Mouse (Mus musculus) liver, embryonic 11.5 days (tissue): ENCODE data around the gene Ube2o. TPM values are rescaled to one million over a fixed set of nuclear protein-coding genes. Genes with fewer than 3 reads are reported as not detected.
"Not testable (repeated sequence)": the region's sequence is repeated elsewhere in the genome, so short reads cannot be mapped to it uniquely, and the experiment has no call there.

ENCODE experiments used
- ATAC-seq: fragments of 200-750 bp; cut with Nextera tagmentation; replicated peaks from 2 replicates; pipeline ENCODE4 v1.8.0; 2017; ENCODE audit warnings: moderate number of reproducible peaks, mild to moderate bottlenecking, moderate TSS enrichment, moderate library complexity; ENCODE audit not compliant: low FRiP score
- DNase-seq: peaks from one replicate; pipeline ENCODE4 v3.0.0-alpha.2; 2017; ENCODE audit warnings: low spot score
- H3K27ac ChIP-seq: fragments of 300-500 bp; sonication (generic); 2 replicates; pipeline ENCODE4 v1.5.1; 2014; ENCODE audit warnings: mild to moderate bottlenecking, low read depth, low read length, control low read depth
- H3K27me3 ChIP-seq: fragments of 300-500 bp; sonication (generic); replicated peaks from 2 replicates; pipeline ENCODE4 v1.6.1; 2014; ENCODE audit warnings: low read length, mixed read lengths; ENCODE audit not compliant: control insufficient read depth, insufficient read depth
- H3K36me3 ChIP-seq: fragments of 300-500 bp; sonication (generic); 2 replicates; pipeline ENCODE4 v1.6.1; 2014; ENCODE audit warnings: mild to moderate bottlenecking, low read length, moderate library complexity, mixed read lengths; ENCODE audit not compliant: control insufficient read depth, insufficient read depth
- H3K4me1 ChIP-seq: fragments of 300-500 bp; sonication (generic); replicated peaks from 2 replicates; pipeline ENCODE4 v1.6.1; 2014; ENCODE audit warnings: low read length, mixed read lengths; ENCODE audit not compliant: control insufficient read depth, insufficient read depth
- H3K4me2 ChIP-seq: fragments of 300-500 bp; sonication (generic); 2 replicates; pipeline ENCODE4 v1.6.1; 2014; ENCODE audit warnings: mild to moderate bottlenecking, control low read depth, moderate library complexity
- H3K4me3 ChIP-seq: fragments of 300-500 bp; sonication (generic); 2 replicates; pipeline ENCODE4 v1.5.1; 2014; ENCODE audit warnings: low read depth, low read length, control low read depth
- H3K9ac ChIP-seq: fragments of 300-500 bp; sonication (generic); 2 replicates; pipeline ENCODE4 v1.6.1; 2014; ENCODE audit warnings: low read depth, low read length, control low read depth
- H3K9me3 ChIP-seq: fragments of 300-500 bp; sonication (generic); 2 replicates; pipeline ENCODE4 v1.6.1; 2016; ENCODE audit warnings: low read length, inconsistent platforms, mixed read lengths; ENCODE audit not compliant: control insufficient read depth
- WGBS: fragments of 180-500 bp; shearing (Covaris S2); extraction: QIAGEN DNeasy Blood & Tissue Kit; methylation state at CpG from one replicate; pipeline ENCODE4 v1.1.7; 2014; 5-methylcytosine and 5-hydroxymethylcytosine counted together
- polyA plus RNA-seq: library from polyadenylated mRNA; unstranded; fragments of >200 nt; fragmentation: Nextera tagmentation; extraction: Ambion mirVana; gene quantifications from 2 replicates; pipeline ENCODE4 v1.2.1, GENCODE M21; 2014

Ube2o gene
- polyA plus RNA-seq, 1 experiment from 2014 or later = 13.5 TPM

DNA sequence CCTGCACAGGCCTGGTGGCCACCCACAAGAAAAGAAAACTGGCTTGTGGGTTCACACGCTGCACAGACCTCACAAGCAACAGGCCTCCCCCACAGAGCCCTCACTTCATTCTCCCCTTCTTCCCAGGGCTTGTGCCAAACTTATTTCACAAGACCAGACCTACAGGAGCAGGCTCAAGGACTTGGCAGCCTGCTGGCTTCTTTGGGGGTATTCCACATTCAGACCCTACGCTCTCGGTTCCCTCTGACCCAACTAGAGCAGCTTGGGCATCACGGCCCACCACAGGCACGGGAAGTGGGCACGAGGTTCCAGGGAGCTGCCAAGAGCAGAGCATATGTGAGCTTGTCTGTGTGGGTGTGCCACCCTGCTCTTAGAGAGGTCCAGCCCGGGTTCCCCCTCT, 36.4 kb upstream of the Ube2o start:
- no peak overlapping the region; the same call in 1 of the 2 replicates for H3K9ac ChIP-seq
- H3K4me3 ChIP-seq = no peak overlapping the region
- DNase-seq = no peak
- no peaks in the 10 kb centered on the region for H3K9me3 ChIP-seq
- peak overlapping the region; percentile 25; the same call in 1 of the 2 replicates for H3K27ac ChIP-seq
- H3K36me3 ChIP-seq = no peaks in the 10 kb centered on the region
- peak overlapping the region; percentile 5; the same call in 1 of the 2 replicates for H3K4me2 ChIP-seq
- ATAC-seq = no peak
- 83% methylated on average over 7 of the region's 7 CpGs for WGBS
- peaks cover 88% of the 10 kb centered on the region for H3K4me1 ChIP-seq
- no peaks in the 10 kb centered on the region for H3K27me3 ChIP-seq

GRCm38 (mm10) chr11:116616438-116617118, 35.3 kb upstream of the Ube2o start:
- Histone ChIP-seq H3K4me2 (peak overlapping the region; percentile 63), H3K9me3 (no peaks in the 10 kb centered on the region), H3K4me1 (peaks cover 79% of the 10 kb centered on the region), H3K4me3 (no peak overlapping the region), H3K36me3 (no peaks in the 10 kb centered on the region), H3K27me3 (no peaks in the 10 kb centered on the region), H3K27ac (peak overlapping the region; percentile 73), H3K9ac (peak overlapping the region; percentile 23; the same call in 1 of the 2 replicates)
- ATAC-seq = no peak
- no peak for DNase-seq
- WGBS = 52% methylated on average over 10 of the region's 10 CpGs

- Histone ChIP-seq H3K4me1 (peaks cover 72% of the 10 kb centered on the region), H3K4me2 (peak overlapping the region; percentile 63), H3K27me3 (no peaks in the 10 kb centered on the region), H3K9ac (no peak overlapping the region), H3K36me3 (no peaks in the 10 kb centered on the region), H3K4me3 (peak overlapping the region; percentile 7; the same call in 1 of the 2 replicates), H3K9me3 (no peaks in the 10 kb centered on the region), H3K27ac (peak overlapping the region; percentile 73)
- whole genome bisulfite sequencing = 20% methylated on average over 15 of the region's 15 CpGs
- peak; percentile 77 for DNase-seq
- ATAC-seq = peak; percentile 69
These were observed 34.6 kb upstream of the Ube2o start for GRCm38 (mm10) chr11:116615735-116616437.

DNA sequence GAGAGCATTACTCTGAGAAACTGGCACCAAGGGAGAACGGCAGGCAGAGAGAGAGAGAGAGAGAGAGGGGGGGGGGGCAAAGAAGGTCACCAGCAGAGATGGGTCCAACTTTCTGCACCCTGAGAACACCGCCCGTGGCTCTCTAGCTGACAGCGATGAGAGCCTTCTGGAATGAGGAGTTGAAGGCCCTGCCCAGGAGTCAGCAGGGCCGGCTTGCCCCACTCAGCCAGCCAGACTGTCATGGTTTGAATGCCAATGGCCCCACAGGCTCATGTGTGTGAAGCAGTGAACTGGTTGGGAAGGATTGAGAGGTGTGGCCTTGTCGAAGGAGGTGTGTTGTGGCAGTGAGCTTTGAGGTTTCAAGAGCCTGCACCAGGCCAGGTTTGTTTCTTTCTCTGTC, 32.0 kb upstream of the Ube2o start:
- no peaks in the 10 kb centered on the region for H3K36me3 ChIP-seq
- H3K9ac ChIP-seq = no peak overlapping the region
- H3K4me1 ChIP-seq = peaks cover 60% of the 10 kb centered on the region
- no peaks in the 10 kb centered on the region for H3K9me3 ChIP-seq
- DNase-seq = no peak
- no peak overlapping the region for H3K4me3 ChIP-seq
- 91% methylated on average over 6 of the region's 6 CpGs for WGBS
- no peak overlapping the region for H3K4me2 ChIP-seq
- H3K27ac ChIP-seq = no peak overlapping the region
- no peaks in the 10 kb centered on the region for H3K27me3 ChIP-seq
- ATAC-seq = no peak

DNA sequence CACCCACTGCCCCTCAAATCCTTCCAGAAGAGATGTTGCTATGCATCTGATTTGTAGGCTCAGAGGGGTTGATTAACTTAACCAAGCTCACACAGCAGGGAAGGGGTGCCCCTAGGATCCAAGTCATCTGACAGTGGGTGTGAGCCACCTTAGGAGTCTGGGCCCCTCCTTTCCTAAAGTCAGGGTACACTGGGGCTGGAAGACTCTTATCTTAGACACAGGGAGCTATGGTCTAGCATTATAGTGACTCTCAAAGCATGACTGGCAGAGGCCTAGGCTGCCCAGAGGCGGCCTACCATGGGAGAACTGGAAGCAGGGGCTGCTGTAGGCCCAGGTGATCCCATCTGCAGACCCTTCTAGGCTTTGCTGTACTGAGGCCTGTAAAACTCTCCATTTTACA, 31.3 kb upstream of the Ube2o start:
- no peak overlapping the region for H3K4me3 ChIP-seq
- peaks cover 55% of the 10 kb centered on the region for H3K4me1 ChIP-seq
- no peaks in the 10 kb centered on the region for H3K27me3 ChIP-seq
- H3K27ac ChIP-seq = no peak overlapping the region
- no peak overlapping the region for H3K9ac ChIP-seq
- H3K4me2 ChIP-seq = no peak overlapping the region
- no peaks in the 10 kb centered on the region for H3K9me3 ChIP-seq
- 91% methylated on average over 1 of the region's 1 CpGs for WGBS
- 0 out of 2 replicates have a peak, but pooled peaks have one; percentile 21 for ATAC-seq
- no peaks in the 10 kb centered on the region for H3K36me3 ChIP-seq
- DNase-seq = no peak

DNA sequence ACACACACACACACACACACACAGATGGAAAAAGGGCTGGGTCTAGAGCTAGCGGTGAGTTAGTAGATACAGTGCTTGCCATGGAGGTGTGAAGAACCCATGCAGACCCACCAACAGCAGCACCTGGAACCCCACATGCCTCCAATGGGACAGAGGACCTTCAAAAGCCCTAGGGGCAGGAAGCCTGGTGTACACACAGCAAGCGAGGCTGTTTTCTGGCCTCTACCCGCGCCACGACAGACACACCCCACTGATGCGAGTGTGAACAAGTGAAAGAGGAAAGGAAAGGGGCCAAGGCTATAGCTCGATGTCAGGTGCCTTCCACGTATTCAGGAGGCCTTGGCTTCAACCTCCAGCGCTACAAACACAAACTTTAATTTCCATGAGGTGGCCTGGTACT, 30.6 kb upstream of the Ube2o start:
- Histone ChIP-seq H3K36me3 (0 out of 2 replicates have a peak, but pooled peaks cover under 1% of the 10 kb centered on the region), H3K27me3 (no peaks in the 10 kb centered on the region), H3K4me1 (peaks cover 49% of the 10 kb centered on the region), H3K4me2 (no peak overlapping the region), H3K4me3 (no peak overlapping the region), H3K27ac (no peak overlapping the region), H3K9me3 (no peaks in the 10 kb centered on the region), H3K9ac (no peak overlapping the region)
- WGBS = 83% methylated on average over 9 of the region's 9 CpGs
- DNase-seq (no peak), ATAC-seq (no peak)

DNA sequence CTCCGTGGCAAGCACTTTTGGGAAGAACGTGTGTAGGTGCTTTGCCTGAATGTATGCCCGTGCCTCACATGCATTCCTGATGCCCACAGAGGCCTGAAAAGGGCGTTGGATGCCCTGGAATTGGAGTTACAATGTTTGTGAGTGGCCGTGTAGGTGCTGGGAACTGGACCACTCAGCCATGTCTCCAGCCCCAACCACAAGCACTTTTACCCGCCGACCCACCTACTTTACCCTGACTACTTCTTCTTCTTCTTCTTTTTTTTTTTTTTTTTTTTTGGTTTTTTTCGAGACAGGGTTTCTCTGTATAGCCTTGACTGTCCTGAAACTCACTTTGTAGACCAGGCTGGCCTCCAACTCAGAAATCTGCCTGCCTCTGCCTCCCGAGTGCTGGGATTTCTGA, 29.9 kb upstream of the Ube2o start:
- not testable (repeated sequence) for H3K9ac ChIP-seq, H3K27ac ChIP-seq, H3K9me3 ChIP-seq, DNase-seq, ATAC-seq, H3K4me2 ChIP-seq, H3K4me3 ChIP-seq, H3K27me3 ChIP-seq, H3K36me3 ChIP-seq
- 83% methylated on average over 9 of the region's 9 CpGs for WGBS
- peaks cover 42% of the 10 kb centered on the region for H3K4me1 ChIP-seq

GRCm38 (mm10) chr11:116609965-116610630, 28.9 kb upstream of the Ube2o start:
- WGBS = 85% methylated on average over 15 of the region's 15 CpGs
- Histone ChIP-seq H3K4me1 (peaks cover 31% of the 10 kb centered on the region), H3K9me3 (no peaks in the 10 kb centered on the region), H3K27ac (no peak overlapping the region), H3K36me3 (peaks cover 8% of the 10 kb centered on the region; the same call in 1 of the 2 replicates), H3K27me3 (no peaks in the 10 kb centered on the region), H3K4me2 (no peak overlapping the region), H3K4me3 (no peak overlapping the region), H3K9ac (no peak overlapping the region)
- ATAC-seq (no peak), DNase-seq (no peak)
